Mouse (Mus musculus) MEL (cell line): Measurements from ENCODE around the gene Lrsam1. TPM values are rescaled to one million over a fixed set of nuclear protein-coding genes. Genes with fewer than 3 reads are reported as not detected.

Source experiments
- DNase-seq: peaks from one replicate; pipeline ENCODE4 v3.0.0; 2011; ENCODE audit warnings: low read depth, low spot score
- H3K27ac ChIP-seq: 2 replicates; pipeline ENCODE4 v1.5.1; 2012; ENCODE audit warnings: low read depth, mild to moderate bottlenecking, control low read depth, low read length, moderate library complexity; ENCODE audit not compliant: control insufficient read depth
- H3K27me3 ChIP-seq, 2 experiments: fragments of 150-350 bp in 1 of 2; sonication (generic) in 1 of 2; 2 replicates each; pipeline ENCODE4 v1.6.1; 2012; ENCODE audit warnings: low read length in 2 of 2, mild to moderate bottlenecking in 2 of 2, improper control_type of control experiment in 1 of 2, moderate library complexity in 1 of 2; ENCODE audit not compliant: insufficient read depth in 2 of 2, control insufficient read depth in 1 of 2
- H3K36me3 ChIP-seq, 2 experiments: 2 replicates each; pipeline ENCODE4 v1.6.1; 2012 to 2014; ENCODE audit warnings: low read length in 2 of 2, improper control_type of control experiment in 1 of 2, inconsistent platforms in 1 of 2, mild to moderate bottlenecking in 1 of 2; ENCODE audit not compliant: insufficient read depth in 2 of 2, control insufficient read depth in 1 of 2
- H3K4me1 ChIP-seq, 2 experiments: fragments of 150-350 bp in 1 of 2; sonication (generic) in 1 of 2; 2 replicates each; pipeline ENCODE4 v1.6.1; 2012; ENCODE audit warnings: low read length in 2 of 2, improper control_type of control experiment in 1 of 2, mild to moderate bottlenecking in 1 of 2; ENCODE audit not compliant: insufficient read depth in 2 of 2, control insufficient read depth in 1 of 2
- H3K4me3 ChIP-seq, 2 experiments: fragments of 150-350 bp in 1 of 2; sonication (generic) in 1 of 2; 2 replicates each; pipeline ENCODE4 v1.5.1; 2012; ENCODE audit warnings: low read depth in 2 of 2, low read length in 2 of 2, mild to moderate bottlenecking in 2 of 2, moderate library complexity in 2 of 2, control low read depth in 1 of 2, improper control_type of control experiment in 1 of 2; ENCODE audit not compliant: control insufficient read depth in 1 of 2, insufficient read depth in 1 of 2
- H3K79me2 ChIP-seq: 2 replicates; pipeline ENCODE4 v1.6.1; 2012; ENCODE audit warnings: mild to moderate bottlenecking, low read length, moderate library complexity; ENCODE audit not compliant: control insufficient read depth, poor library complexity, insufficient read depth
- H3K9ac ChIP-seq: 2 replicates; pipeline ENCODE4 v1.6.1; 2012; ENCODE audit warnings: low read depth, mild to moderate bottlenecking, control low read depth, low read length, moderate library complexity; ENCODE audit not compliant: control insufficient read depth, poor library complexity, severe bottlenecking
- H3K9me3 ChIP-seq: fragments of 150-350 bp; sonication (generic); replicated peaks from 2 replicates; pipeline ENCODE4 v1.6.1; 2012; ENCODE audit warnings: mild to moderate bottlenecking, low read length, improper control_type of control experiment, moderate library complexity; ENCODE audit not compliant: insufficient read depth
- BHLHE40 ChIP-seq: IDR thresholded peaks from 2 replicates; pipeline ENCODE4 v1.6.1; 2012; ENCODE audit warnings: low read depth, mild to moderate bottlenecking, inconsistent platforms, low read length, improper control_type of control experiment, borderline replicate concordance
- E2F4 ChIP-seq: IDR thresholded peaks from 2 replicates; pipeline ENCODE4 v1.6.1; 2011; ENCODE audit warnings: low read depth, low read length, improper control_type of control experiment, borderline replicate concordance
- ELF1 ChIP-seq: IDR thresholded peaks from 2 replicates; pipeline ENCODE4 v1.6.1; 2014; ENCODE audit warnings: low read depth, mild to moderate bottlenecking, inconsistent platforms, low read length, improper control_type of control experiment, moderate library complexity
- EP300 ChIP-seq, 2 experiments: IDR thresholded peaks; 2 replicates each; pipeline ENCODE4 v1.6.1; 2011; ENCODE audit warnings: improper control_type of control experiment in 2 of 2, low read length in 2 of 2, low read depth in 1 of 2, mild to moderate bottlenecking in 1 of 2
- ETS1 ChIP-seq: IDR thresholded peaks from 2 replicates; pipeline ENCODE4 v1.6.1; 2012; ENCODE audit warnings: low read depth, mild to moderate bottlenecking, inconsistent platforms, low read length, improper control_type of control experiment, moderate library complexity
- GABPA ChIP-seq: IDR thresholded peaks from 2 replicates; pipeline ENCODE4 v1.6.1; 2012; ENCODE audit warnings: low read depth, mild to moderate bottlenecking, inconsistent platforms, low read length, improper control_type of control experiment, moderate library complexity
- GATA1 ChIP-seq: IDR thresholded peaks from 2 replicates; pipeline ENCODE4 v1.6.1; 2011; ENCODE audit warnings: low read depth, low read length, improper control_type of control experiment
- HCFC1 ChIP-seq: IDR thresholded peaks from 2 replicates; pipeline ENCODE4 v1.6.1; 2012; ENCODE audit warnings: low read depth, mild to moderate bottlenecking, inconsistent platforms, low read length, improper control_type of control experiment, moderate library complexity
- JUND ChIP-seq: IDR thresholded peaks from 2 replicates; pipeline ENCODE4 v1.6.1; 2011; ENCODE audit warnings: low read depth, mild to moderate bottlenecking, improper control_type of control experiment, low read length
- KAT2A ChIP-seq: conservative IDR thresholded peaks from 2 replicates; pipeline ENCODE4 v1.6.1; 2012; ENCODE audit warnings: low read depth, low read length, improper control_type of control experiment, inconsistent platforms
- MAFK ChIP-seq: IDR thresholded peaks from 2 replicates; pipeline ENCODE4 v1.6.1; 2011; ENCODE audit warnings: low read depth, mild to moderate bottlenecking, low read length, improper control_type of control experiment, borderline replicate concordance
- MAX ChIP-seq: IDR thresholded peaks from 2 replicates; pipeline ENCODE4 v1.6.1; 2011; ENCODE audit warnings: low read length, improper control_type of control experiment
- MAZ ChIP-seq: IDR thresholded peaks from 2 replicates; pipeline ENCODE4 v1.6.1; 2012; ENCODE audit warnings: low read depth, mild to moderate bottlenecking, inconsistent platforms, low read length, improper control_type of control experiment
- MXI1 ChIP-seq: IDR thresholded peaks from 2 replicates; pipeline ENCODE4 v1.6.1; 2011; ENCODE audit warnings: mild to moderate bottlenecking, low read depth, low read length, improper control_type of control experiment
- MYC ChIP-seq: IDR thresholded peaks from 2 replicates; pipeline ENCODE4 v1.6.1; 2011; ENCODE audit warnings: low read depth, mild to moderate bottlenecking, low read length, improper control_type of control experiment, moderate library complexity
- NRF1 ChIP-seq: IDR thresholded peaks from 2 replicates; pipeline ENCODE4 v1.6.1; 2014; ENCODE audit warnings: low read depth, mild to moderate bottlenecking, inconsistent platforms, low read length, improper control_type of control experiment, moderate library complexity; ENCODE audit not compliant: poor library complexity, insufficient read depth, severe bottlenecking
- POLR2AphosphoS2 ChIP-seq: IDR thresholded peaks from 2 replicates; pipeline ENCODE4 v1.6.1; 2011; ENCODE audit warnings: low read length, improper control_type of control experiment
- POLR2AphosphoS5 ChIP-seq: IDR thresholded peaks from 2 replicates; pipeline ENCODE4 v1.6.1; 2012; ENCODE audit warnings: low read depth, borderline replicate concordance, mild to moderate bottlenecking, inconsistent platforms, low read length, moderate library complexity, mixed read lengths
- RAD21 ChIP-seq: IDR thresholded peaks from 2 replicates; pipeline ENCODE4 v1.6.1; 2011; ENCODE audit warnings: mild to moderate bottlenecking, low read depth, low read length, improper control_type of control experiment
- RCOR1 ChIP-seq: IDR thresholded peaks from 2 replicates; pipeline ENCODE4 v1.6.1; 2012; ENCODE audit warnings: low read depth, mild to moderate bottlenecking, inconsistent platforms, low read length, improper control_type of control experiment
- SIN3A ChIP-seq: IDR thresholded peaks from 2 replicates; pipeline ENCODE4 v1.6.1; 2012; ENCODE audit warnings: low read length, improper control_type of control experiment, inconsistent platforms
- SMC3 ChIP-seq: IDR thresholded peaks from 2 replicates; pipeline ENCODE4 v1.6.1; 2011; ENCODE audit warnings: low read depth, low read length, improper control_type of control experiment
- TAL1 ChIP-seq: IDR thresholded peaks from 2 replicates; pipeline ENCODE4 v1.6.1; 2012; ENCODE audit warnings: mild to moderate bottlenecking, inconsistent platforms, low read length, moderate library complexity, mixed read lengths
- TCF12 ChIP-seq: IDR thresholded peaks from 2 replicates; pipeline ENCODE4 v1.6.1; 2014; ENCODE audit warnings: low read depth, mild to moderate bottlenecking, inconsistent platforms, low read length, improper control_type of control experiment, moderate library complexity
- USF1 ChIP-seq: IDR thresholded peaks from 2 replicates; pipeline ENCODE4 v1.6.1; 2014; ENCODE audit warnings: low read depth, mild to moderate bottlenecking, inconsistent platforms, low read length, improper control_type of control experiment, moderate library complexity
- USF2 ChIP-seq, 2 experiments: IDR thresholded peaks; 2 replicates each; pipeline ENCODE4 v1.6.1; 2011 to 2012; ENCODE audit warnings: improper control_type of control experiment in 2 of 2, low read length in 2 of 2, borderline replicate concordance in 1 of 2, inconsistent platforms in 1 of 2, low read depth in 1 of 2, mild to moderate bottlenecking in 1 of 2; ENCODE audit not compliant: insufficient read depth in 1 of 2
- ZC3H11A ChIP-seq: IDR thresholded peaks from 2 replicates; pipeline ENCODE4 v1.6.1; 2012; ENCODE audit warnings: low read depth, mild to moderate bottlenecking, inconsistent platforms, low read length, improper control_type of control experiment
- ZKSCAN1 ChIP-seq: IDR thresholded peaks from 2 replicates; pipeline ENCODE4 v1.6.1; 2012; ENCODE audit warnings: low read depth, mild to moderate bottlenecking, inconsistent platforms, low read length, improper control_type of control experiment, moderate library complexity
- ZNF384 ChIP-seq: IDR thresholded peaks from 2 replicates; pipeline ENCODE4 v1.6.1; 2012; ENCODE audit warnings: low read depth, mild to moderate bottlenecking, inconsistent platforms, low read length, improper control_type of control experiment
- polyA plus RNA-seq, 2 experiments: library from polyadenylated mRNA; stranded (reverse) in 1 of 2; unstranded in 1 of 2; fragments of >175 nt in 1 of 2; fragments of >200 nt in 1 of 2; gene quantifications; 2 replicates each; pipeline versions ENCODE4 v1.2.1 to v1.2.4; 2012; ENCODE audit warnings: low replicate concordance in 2 of 2, low read depth in 1 of 2; ENCODE audit not compliant: insufficient read length in 2 of 2, insufficient read depth in 1 of 2, missing spikeins in 1 of 2
- total RNA-seq: library from RNA; depleted of rRNA; stranded (reverse); fragments of 300-350 nt; gene quantifications from 2 replicates; pipeline ENCODE4 v1.2.3, GENCODE M21; 2012

Gene Lrsam1
- total and polyA plus RNA-seq, 3 experiments: 14.2 to 17.9 TPM; not detected in 1

GRCm38 (mm10) chr2:32914362-32914761, 47.1 kb downstream of the Lrsam1 start:
- H3K9me3 ChIP-seq: no peaks in the 10 kb centered on the region
- no peak for TF ChIP-seq USF2 (IDR thresholded peaks at IDR 0.05; ENCODE audit: borderline replicate concordance in 1 of 2, insufficient read depth in 1 of 2, low read depth in 1 of 2, low read length in 2 of 2)
- no peak for TF ChIP-seq USF1
- TF ChIP-seq SMC3: no peak
- no peak for TF ChIP-seq GATA1
- TF ChIP-seq MAX: no peak
- TF ChIP-seq MAZ: no peak
- TF ChIP-seq POLR2AphosphoS2: no peak
- no peak for TF ChIP-seq GABPA
- no peak for TF ChIP-seq ZNF384
- no peak for TF ChIP-seq MYC
- no peak for TF ChIP-seq TAL1
- no peak for TF ChIP-seq RCOR1
- TF ChIP-seq TCF12: no peak
- TF ChIP-seq MXI1: no peak
- TF ChIP-seq E2F4: no peak
- no peak for TF ChIP-seq ETS1
- peaks cover 0 to 5% of the 10 kb centered on the region in 2 experiments; a peak in 2 of 4 replicates for H3K36me3 ChIP-seq
- no peak overlapping the region for H3K27ac ChIP-seq
- no peak overlapping the region for H3K4me3 ChIP-seq
- H3K9ac ChIP-seq: no peak overlapping the region
- peaks cover 0 to 14% of the 10 kb centered on the region in 2 experiments; a peak in 2 of 4 replicates for H3K4me1 ChIP-seq
- no peak for DNase-seq
- H3K79me2 ChIP-seq: no peaks in the 10 kb centered on the region
- H3K27me3 ChIP-seq: no peaks in the 10 kb centered on the region

GRCm38 (mm10) chr2:32912210-32912804, 49.1 kb downstream of the Lrsam1 start:
- DNase-seq: peak; percentile 93
- Histone ChIP-seq H3K4me3 (no peak overlapping the region), H3K79me2 (no peaks in the 10 kb centered on the region), H3K27me3 (no peaks in the 10 kb centered on the region), H3K9me3 (no peaks in the 10 kb centered on the region), H3K27ac (no peak overlapping the region), H3K36me3 (no peaks in the 10 kb centered on the region), H3K4me1 (peaks cover 0 to 7% of the 10 kb centered on the region in 2 experiments; a peak in 1 of 4 replicates), H3K9ac (no peak overlapping the region)
- TF ChIP-seq SIN3A (peak; percentile 59; the same call in 1 of the 2 replicates), ZC3H11A (peak; percentile 79), NRF1 (no peak), MAZ (no peak), MAX (no peak), BHLHE40 (peak; percentile 26; the same call in 1 of the 2 replicates), E2F4 (no peak), ETS1 (no peak), TCF12 (no peak), USF1 (no peak), JUND (peak; percentile 95), ZKSCAN1 (no peak), MAFK (no peak), RAD21 (peak; percentile 68), POLR2AphosphoS5 (no peak), HCFC1 (peak; percentile 63; the same call in 1 of the 2 replicates), MXI1 (no peak), KAT2A (no peak), GATA1 (no peak), ZNF384 (peak; percentile 86), EP300 (IDR thresholded peaks at IDR 0.05; ENCODE audit: low read depth in 1 of 2, low read length in 2 of 2) (no peak), ELF1 (no peak), TAL1 (no peak), SMC3 (peak; percentile 99), GABPA (no peak)
